Mouse (Mus musculus): ENCODE results near the gene Agap1. TPM values are rescaled to one million over a fixed set of nuclear protein-coding genes. Genes with fewer than 3 reads are reported as not detected.

The Agap1 gene
- polyA plus RNA-seq, 1 experiment from 2014 or later: 4.2 TPM

GRCm38 (mm10) chr1:89714165-89714980 lies 259.8 kb downstream of the Agap1 start:
- 64% methylated on average over 18 of the region's 18 CpGs for WGBS
- Histone ChIP-seq H3K9ac (ENCODE audit: low read length) (no peak overlapping the region), H3K27me3 (ENCODE audit: control insufficient read depth, insufficient read depth, low read length) (no peaks in the 10 kb centered on the region), H3K36me3 (ENCODE audit: control insufficient read depth, insufficient read depth, low read length) (no peaks in the 10 kb centered on the region), H3K4me2 (replicated peaks; ENCODE audit: low read depth) (no peak overlapping the region), H3K27ac (replicated peaks) (no peak overlapping the region), H3K4me3 (ENCODE audit: low read depth, low read length) (no peak overlapping the region), H3K4me1 (replicated peaks; ENCODE audit: control insufficient read depth, insufficient read depth) (no peaks in the 10 kb centered on the region), H3K9me3 (ENCODE audit: control insufficient read depth, low read length) (no peaks in the 10 kb centered on the region)
- DNase-seq (ENCODE audit: low spot score) (no peak), ATAC-seq (ENCODE audit: low FRiP score, low TSS enrichment) (no peak)
- TF ChIP-seq CTCF (IDR thresholded peaks at IDR 0.05; ENCODE audit: low read depth) (no peak), EP300 (optimal IDR thresholded peaks at IDR 0.05) (no peak)

GRCm38 (mm10) chr1:89716234-89716633 lies 261.6 kb downstream of the Agap1 start:
- Histone ChIP-seq H3K4me1 (replicated peaks; ENCODE audit: control insufficient read depth, insufficient read depth) (no peaks in the 10 kb centered on the region), H3K9ac (ENCODE audit: low read length) (no peak overlapping the region), H3K4me3 (ENCODE audit: low read depth, low read length) (no peak overlapping the region), H3K4me2 (replicated peaks; ENCODE audit: low read depth) (no peak overlapping the region), H3K27ac (replicated peaks) (no peak overlapping the region), H3K27me3 (ENCODE audit: control insufficient read depth, insufficient read depth, low read length) (no peaks in the 10 kb centered on the region), H3K36me3 (ENCODE audit: control insufficient read depth, insufficient read depth, low read length) (no peaks in the 10 kb centered on the region), H3K9me3 (ENCODE audit: control insufficient read depth, low read length) (no peaks in the 10 kb centered on the region)
- TF ChIP-seq CTCF (IDR thresholded peaks at IDR 0.05; ENCODE audit: low read depth) (no peak), EP300 (optimal IDR thresholded peaks at IDR 0.05) (no peak)
- no peak for ATAC-seq (ENCODE audit: low FRiP score, low TSS enrichment)
- 88% methylated on average over 2 of the region's 2 CpGs for WGBS
- DNase-seq (ENCODE audit: low spot score): no peak

GRCm38 (mm10) chr1:89717100-89717499 lies 262.5 kb downstream of the Agap1 start:
- no peak overlapping the region for H3K4me2 ChIP-seq (replicated peaks; ENCODE audit: low read depth)
- WGBS: 83% methylated on average over 4 of the region's 4 CpGs
- no peaks in the 10 kb centered on the region for H3K4me1 ChIP-seq (replicated peaks; ENCODE audit: control insufficient read depth, insufficient read depth)
- no peaks in the 10 kb centered on the region for H3K9me3 ChIP-seq (ENCODE audit: control insufficient read depth, low read length)
- DNase-seq (ENCODE audit: low spot score) (no peak), ATAC-seq (ENCODE audit: low FRiP score, low TSS enrichment) (no peak)
- no peak overlapping the region for H3K4me3 ChIP-seq (ENCODE audit: low read depth, low read length)
- H3K36me3 ChIP-seq (ENCODE audit: control insufficient read depth, insufficient read depth, low read length): no peaks in the 10 kb centered on the region
- no peaks in the 10 kb centered on the region for H3K27me3 ChIP-seq (ENCODE audit: control insufficient read depth, insufficient read depth, low read length)
- H3K9ac ChIP-seq (ENCODE audit: low read length): no peak overlapping the region
- no peak overlapping the region for H3K27ac ChIP-seq (replicated peaks)
- TF ChIP-seq EP300 (optimal IDR thresholded peaks at IDR 0.05): no peak
- no peak for TF ChIP-seq CTCF (IDR thresholded peaks at IDR 0.05; ENCODE audit: low read depth)

- no peak for DNase-seq (ENCODE audit: low spot score)
Measured at GRCm38 (mm10) chr1:89718782-89719403, 264.3 kb downstream of the Agap1 start.

GRCm38 (mm10) chr1:89724141-89724540 lies 269.5 kb downstream of the Agap1 start:
- no peak for ATAC-seq (ENCODE audit: low FRiP score, low TSS enrichment)
- no peak for DNase-seq (ENCODE audit: low spot score)
- 39% methylated on average over 3 of the region's 3 CpGs for WGBS

More at GRCm38 (mm10) chr1:89718782-89719403, 264.3 kb downstream of the Agap1 start:
- no peak for ATAC-seq (ENCODE audit: low FRiP score, low TSS enrichment)
- Histone ChIP-seq H3K4me2 (replicated peaks; ENCODE audit: low read depth) (no peak overlapping the region), H3K4me3 (ENCODE audit: low read depth, low read length) (no peak overlapping the region), H3K9me3 (ENCODE audit: control insufficient read depth, low read length) (no peaks in the 10 kb centered on the region), H3K27ac (replicated peaks) (no peak overlapping the region), H3K4me1 (replicated peaks; ENCODE audit: control insufficient read depth, insufficient read depth) (no peaks in the 10 kb centered on the region), H3K36me3 (ENCODE audit: control insufficient read depth, insufficient read depth, low read length) (no peaks in the 10 kb centered on the region), H3K27me3 (ENCODE audit: control insufficient read depth, insufficient read depth, low read length) (no peaks in the 10 kb centered on the region), H3K9ac (ENCODE audit: low read length) (no peak overlapping the region)
- WGBS: 48% methylated on average over 7 of the region's 7 CpGs
- TF ChIP-seq CTCF (IDR thresholded peaks at IDR 0.05; ENCODE audit: low read depth): no peak
- TF ChIP-seq EP300 (optimal IDR thresholded peaks at IDR 0.05): no peak

GRCm38 (mm10) chr1:89724555-89724954 lies 269.9 kb downstream of the Agap1 start:
- no peaks in the 10 kb centered on the region for H3K27me3 ChIP-seq (ENCODE audit: control insufficient read depth, insufficient read depth, low read length)
- ATAC-seq (ENCODE audit: low FRiP score, low TSS enrichment) (no peak), DNase-seq (ENCODE audit: low spot score) (no peak)
- no peak overlapping the region for H3K4me2 ChIP-seq (replicated peaks; ENCODE audit: low read depth)
- H3K27ac ChIP-seq (replicated peaks): no peak overlapping the region
- 0 out of 2 replicates have a peak, but pooled peaks cover 5% of the 10 kb centered on the region for H3K36me3 ChIP-seq (ENCODE audit: control insufficient read depth, insufficient read depth, low read length)
- no peak overlapping the region for H3K4me3 ChIP-seq (ENCODE audit: low read depth, low read length)
- no peak overlapping the region for H3K9ac ChIP-seq (ENCODE audit: low read length)
- H3K4me1 ChIP-seq (replicated peaks; ENCODE audit: control insufficient read depth, insufficient read depth): no peaks in the 10 kb centered on the region
- no peak for TF ChIP-seq EP300 (optimal IDR thresholded peaks at IDR 0.05)
- TF ChIP-seq CTCF (IDR thresholded peaks at IDR 0.05; ENCODE audit: low read depth): no peak
- H3K9me3 ChIP-seq (ENCODE audit: control insufficient read depth, low read length): no peaks in the 10 kb centered on the region
- WGBS: 58% methylated on average over 6 of the region's 6 CpGs

More at GRCm38 (mm10) chr1:89724141-89724540, 269.5 kb downstream of the Agap1 start:
- no peaks in the 10 kb centered on the region for H3K4me1 ChIP-seq (replicated peaks; ENCODE audit: control insufficient read depth, insufficient read depth)
- H3K36me3 ChIP-seq (ENCODE audit: control insufficient read depth, insufficient read depth, low read length): 0 out of 2 replicates have a peak, but pooled peaks cover 5% of the 10 kb centered on the region
- no peaks in the 10 kb centered on the region for H3K9me3 ChIP-seq (ENCODE audit: control insufficient read depth, low read length)
- no peak for TF ChIP-seq EP300 (optimal IDR thresholded peaks at IDR 0.05)
- no peak for TF ChIP-seq CTCF (IDR thresholded peaks at IDR 0.05; ENCODE audit: low read depth)
- no peak overlapping the region for H3K4me3 ChIP-seq (ENCODE audit: low read depth, low read length)
- no peak overlapping the region for H3K9ac ChIP-seq (ENCODE audit: low read length)
- H3K27me3 ChIP-seq (ENCODE audit: control insufficient read depth, insufficient read depth, low read length): no peaks in the 10 kb centered on the region
- no peak overlapping the region for H3K27ac ChIP-seq (replicated peaks)
- no peak overlapping the region for H3K4me2 ChIP-seq (replicated peaks; ENCODE audit: low read depth)

Measured in stomach, postnatal 0 days (tissue).